Mouse (Mus musculus) bone marrow macrophage, adult 2 months (primary cell): Measurements from ENCODE around the gene Dkc1.

ENCODE experiments used
- CTCF ChIP-seq: IDR thresholded peaks from 2 replicates; pipeline ENCODE4 v1.5.1; 2012; ENCODE audit warnings: low read depth, mild to moderate bottlenecking, low read length, moderate library complexity
- POLR2A ChIP-seq: IDR thresholded peaks from 2 replicates; pipeline ENCODE4 v1.6.1; 2012; ENCODE audit warnings: mild to moderate bottlenecking, low read depth, low read length, borderline replicate concordance

- no peak for TF ChIP-seq CTCF
- no peak for TF ChIP-seq POLR2A
Observed at GRCm38 (mm10) chrX:75085654-75086053, 10.0 kb upstream of the Dkc1 start.
